Mouse (Mus musculus) central nervous system, embryonic 11.5 days (tissue): ENCODE measurements around the gene Cldn34c3. TPM values are rescaled to one million over a fixed set of nuclear protein-coding genes. Genes with fewer than 3 reads are reported as not detected.

Source experiments
- polyA plus RNA-seq: library from polyadenylated mRNA; depleted of rRNA; stranded (reverse); fragments of >200 nt; gene quantifications from 2 replicates; pipeline ENCODE4 v1.2.3, GENCODE M21; 2012; rRNA removed

Cldn34c3 gene
- not detected in 2 replicates for polyA plus RNA-seq

GRCm38 (mm10) chrX:123793365-123793764 lies at the start of gene Cldn34c3:
Cldn34c3 (plus strand) TSS chrX:123793665.

Other genes starting within 250 kb of the Cldn34c3 start
- gene Cldn34c2, start 212.0 kb upstream of the Cldn34c3 start, polyA plus RNA-seq, result not detected in 2 replicates
- gene Gm17467, start 88.9 kb upstream of the Cldn34c3 start, polyA plus RNA-seq, result not detected in 2 replicates